Mouse (Mus musculus) adrenal gland, adult 8-10 months (tissue): ENCODE results near the gene Shisa6. TPM values are rescaled to one million over a fixed set of nuclear protein-coding genes. Genes with fewer than 3 reads are reported as not detected.
A peak's percentile ranks its signal among the peaks of the same experiment; 100 is the strongest.

Experiments used
- DNase-seq: peaks from one replicate; pipeline ENCODE4 v3.0.0; 2022
- total RNA-seq, 4 experiments: library from RNA; stranded (reverse); gene quantifications; 2 replicates each; pipeline ENCODE4 v1.2.4; 2022

Gene Shisa6
- total RNA-seq, 4 experiments from 2014 or later, result 0.15 to 1.0 (median 0.61) TPM

DNA sequence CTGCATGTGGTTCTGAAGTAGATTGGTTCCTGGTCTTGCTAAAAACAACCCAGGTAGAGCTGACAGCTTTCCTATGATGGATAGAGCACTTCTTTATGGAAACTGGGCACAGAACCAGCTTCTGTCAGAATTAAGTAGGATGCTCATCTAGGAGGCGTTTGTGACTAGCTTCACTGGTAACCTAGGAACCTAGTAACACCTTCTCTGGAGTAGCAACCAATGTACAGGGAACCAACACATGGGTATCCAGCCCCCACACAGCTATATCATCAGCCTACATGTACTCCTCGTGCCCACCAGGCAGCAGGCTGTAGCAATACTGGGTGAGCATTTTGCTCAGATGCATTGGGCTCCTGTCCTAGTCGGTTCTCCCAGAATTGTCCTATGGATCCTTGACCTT, 307.3 kb downstream of the Shisa6 start:
- no peak for DNase-seq

DNA sequence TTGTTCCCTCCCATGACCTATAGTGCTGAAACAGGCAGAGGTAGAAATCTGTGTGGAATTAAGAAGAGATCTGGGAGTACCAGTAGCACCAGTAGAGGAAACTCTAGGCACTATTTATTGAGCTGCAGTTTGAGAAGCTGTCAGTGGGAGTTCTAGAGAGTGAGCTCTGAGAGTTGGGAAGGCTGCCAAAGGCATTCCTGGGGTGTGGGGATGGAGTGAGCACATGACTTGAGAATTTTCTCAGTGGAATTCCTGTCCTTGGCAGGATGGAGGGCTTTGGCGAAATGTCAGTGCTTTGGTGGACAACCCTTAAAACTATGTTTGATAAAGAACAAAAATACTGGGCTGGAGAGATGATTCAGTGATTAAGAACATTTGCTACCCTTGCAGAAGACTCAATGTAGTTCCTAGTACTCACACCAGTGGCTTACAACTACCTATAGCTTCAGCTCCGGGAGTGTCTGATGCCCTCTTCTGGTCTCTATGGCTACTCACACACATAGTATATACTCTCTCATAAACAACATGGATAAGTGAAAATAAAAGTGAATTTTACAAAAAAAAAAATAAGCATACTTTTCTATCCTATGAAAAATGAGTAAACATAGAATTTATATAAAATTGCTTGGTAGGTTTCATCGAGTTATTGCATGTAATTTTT, 337.0 kb downstream of the Shisa6 start:
- peak; percentile 5 for DNase-seq

DNA sequence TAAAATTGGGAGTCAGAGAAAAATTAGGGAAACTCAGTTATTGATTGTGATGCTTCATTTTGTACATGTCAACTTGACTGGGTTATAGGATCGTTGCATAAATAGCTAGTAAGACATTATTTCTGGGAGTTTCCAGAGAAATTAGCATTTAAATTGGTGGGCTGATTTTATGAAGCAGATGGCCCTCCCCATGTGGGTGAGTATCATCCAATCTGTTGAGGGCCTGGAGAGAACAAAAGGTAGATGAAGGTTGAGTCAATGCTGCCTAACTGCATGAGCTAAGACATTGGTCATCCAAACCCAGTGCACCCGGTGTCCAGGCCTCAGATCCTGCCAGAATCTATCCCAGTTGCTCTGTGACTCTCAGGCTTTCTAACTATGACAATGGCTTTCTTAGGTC, 337.6 kb downstream of the Shisa6 start:
- no peak for DNase-seq

- no peak for DNase-seq
These were observed 348.0 kb downstream of the Shisa6 start for GRCm38 (mm10) chr11:66177781-66178180.

DNA sequence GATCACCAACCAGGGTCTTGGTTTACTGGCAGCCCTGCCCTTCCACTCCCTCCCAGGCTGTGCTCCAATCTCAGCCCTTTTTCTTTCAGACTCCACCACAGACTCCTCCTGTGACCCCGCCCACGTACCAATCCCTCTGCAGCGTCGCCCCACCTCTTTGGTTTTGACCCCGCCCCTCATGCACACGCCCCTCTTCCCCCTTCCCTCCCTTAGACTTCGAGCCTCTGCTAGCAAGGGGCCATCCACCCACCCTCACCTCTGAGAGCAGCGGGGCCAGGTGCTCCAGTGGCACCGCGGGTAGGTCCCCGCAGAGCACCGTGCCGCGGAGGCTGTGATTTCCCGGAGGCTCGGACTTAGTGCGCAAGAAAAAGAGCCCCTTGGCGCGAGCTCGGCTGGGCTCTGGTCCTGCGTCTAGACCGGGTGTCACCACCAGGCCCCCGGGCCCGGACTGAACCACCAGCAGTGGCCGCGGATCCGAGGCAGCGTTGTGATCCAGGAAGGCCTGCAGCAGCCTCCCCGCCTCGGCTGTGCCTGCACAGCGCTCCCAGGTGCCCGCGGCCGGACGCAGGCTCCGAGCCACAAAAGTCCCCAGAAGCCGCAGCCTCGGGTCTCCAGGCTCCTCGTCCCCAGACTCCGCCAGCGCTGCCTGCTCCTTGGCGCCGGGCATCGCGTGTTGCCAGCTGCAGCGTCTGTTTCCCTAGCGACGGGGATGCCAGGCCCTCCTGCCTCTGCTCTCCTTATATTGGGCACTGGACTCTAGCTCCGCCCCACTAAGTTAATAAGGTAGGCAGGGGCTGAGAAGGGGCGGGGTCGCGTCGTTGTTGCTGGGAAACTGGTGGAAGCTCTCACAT, 357.7 kb downstream of the Shisa6 start, which contains the start of gene Dnah9:
TSS of gene Dnah9 (minus strand) at position 751 of the 851 bp plus-strand sequence.
- DNase-seq, result peak; percentile 72

GRCm38 (mm10) chr11:66164022-66164421, 361.7 kb downstream of the Shisa6 start:
- no peak for DNase-seq
